Mouse (Mus musculus) telencephalon, adult 2 months (tissue): Measurements from ENCODE around the gene Pom121l12.

Experiments
- DNase-seq: peaks from one replicate; pipeline ENCODE4 v3.0.0-alpha.2; 2011; ENCODE audit warnings: low read depth, low spot score

The Pom121l12 gene

DNA sequence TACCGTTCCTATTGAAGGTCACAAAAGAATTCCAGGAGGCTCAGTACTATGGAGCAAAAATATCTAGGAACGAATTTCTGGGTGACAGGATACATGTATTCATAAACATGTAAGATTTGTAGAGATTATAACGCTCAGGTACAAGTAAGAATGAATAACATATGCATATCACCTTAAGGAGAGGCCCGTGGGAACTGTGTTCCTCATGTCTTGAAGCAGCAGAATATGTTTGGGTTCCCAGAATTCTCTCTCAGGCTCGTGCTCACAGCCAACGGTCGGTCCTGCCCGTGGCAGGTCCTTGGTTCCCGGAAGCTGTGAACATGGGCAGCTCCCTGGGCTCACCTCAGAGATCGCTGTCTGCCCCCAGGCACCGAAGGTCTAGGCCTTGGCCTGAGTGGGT, at the start of gene Pom121l12:
Gene Pom121l12 (plus strand): TSS at position 301 of the 400 bp plus-strand sequence.
- DNase-seq = no peak

DNA sequence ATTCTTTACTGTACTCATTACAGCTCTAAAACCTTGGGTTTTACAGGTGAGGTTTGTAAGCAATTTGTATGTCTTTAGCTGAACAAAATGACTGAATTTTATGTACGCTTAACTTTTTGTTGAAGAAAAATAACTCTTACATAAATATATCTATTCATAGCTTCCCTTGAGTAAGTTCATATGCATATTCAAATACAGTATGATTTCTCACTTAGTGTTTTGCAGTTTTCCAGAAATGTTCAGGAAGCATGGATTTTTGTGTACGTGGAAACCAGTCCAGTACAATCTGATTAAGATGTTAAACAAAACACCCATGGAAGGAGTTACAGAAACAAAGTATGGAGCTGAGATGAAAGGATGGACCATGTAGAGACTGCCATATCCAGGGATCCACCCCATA, 12.8 kb downstream of the Pom121l12 start:
- DNase-seq = peak; percentile 24
